Mouse (Mus musculus) liver, adult 2 months (tissue): Measurements from ENCODE around the gene Podn.

Experiments used
- CTCF ChIP-seq: fragments of 200-500 bp; IDR thresholded peaks from 2 replicates; pipeline ENCODE4 v1.5.1; 2011; ENCODE audit warnings: low read depth, low read length, control low read depth
- POLR2A ChIP-seq: fragments of 200-500 bp; IDR thresholded peaks from 2 replicates; pipeline ENCODE4 v1.6.1; 2011; ENCODE audit warnings: low read length, control low read depth; ENCODE audit not compliant: insufficient read depth; ENCODE audit errors: extremely low read depth

- TF ChIP-seq POLR2A (no peak), CTCF (no peak)
Observed at GRCm38 (mm10) chr4:108124104-108124503, 27.9 kb upstream of the Podn start.
